Mouse (Mus musculus): ENCODE results near the gene Bud31. TPM values are rescaled to one million over a fixed set of nuclear protein-coding genes. Genes with fewer than 3 reads are reported as not detected.
"Not testable (repeated sequence)": the region's sequence is repeated elsewhere in the genome, so short reads cannot be mapped to it uniquely, and the experiment has no call there.

The Bud31 gene
- polyA plus RNA-seq (2015; fragmentation: Nextera tagmentation; extraction: Ambion mirVana), result 121 and 128 TPM in 2 replicates

DNA sequence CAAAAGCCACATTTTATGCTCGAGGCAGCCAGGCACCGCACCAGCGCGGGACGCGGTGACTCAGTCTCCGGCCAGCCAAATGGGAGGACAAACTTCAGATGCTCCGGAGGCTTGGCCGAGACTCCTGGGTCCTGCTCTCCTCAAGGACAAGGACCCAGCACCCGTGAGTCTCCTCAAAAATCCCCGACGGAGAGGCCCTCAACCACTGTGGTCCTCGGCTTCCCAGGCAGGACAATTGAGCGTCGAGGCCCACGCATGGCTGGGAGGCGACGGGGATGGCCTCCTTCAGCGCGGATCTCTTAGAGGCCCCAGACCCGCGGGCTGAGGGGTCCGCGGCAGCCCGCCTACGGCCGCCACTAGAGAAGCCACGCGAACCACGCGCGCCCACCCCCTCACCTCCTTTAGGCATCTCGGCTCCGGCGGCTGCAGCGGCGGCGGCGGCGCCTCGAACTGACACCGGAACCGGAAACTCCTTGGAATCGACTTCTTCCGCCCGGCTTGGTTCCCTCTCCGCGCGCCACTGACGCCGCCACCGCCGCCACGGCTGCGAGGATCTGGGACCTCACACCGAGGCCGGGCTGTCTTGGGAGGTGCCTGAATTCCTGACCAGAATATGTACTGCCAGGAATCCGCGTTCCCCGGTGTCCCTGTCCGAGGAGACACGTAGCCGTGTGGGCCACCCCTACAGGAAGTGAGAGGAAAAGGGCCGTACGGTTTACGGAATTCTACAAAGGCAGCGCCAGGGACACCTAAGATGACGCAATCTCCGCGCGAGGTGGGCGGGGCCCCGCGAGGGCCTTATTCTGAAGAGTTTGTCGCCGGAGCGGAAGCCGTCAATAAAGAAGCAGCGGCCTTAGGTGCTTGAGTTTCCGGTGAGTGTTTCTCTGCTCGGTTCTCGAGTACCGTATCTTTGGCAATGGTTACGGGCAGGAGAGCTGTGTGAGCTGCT is at the start of gene Bud31, which contains the start of gene Pdap1:
Gene Bud31, plus strand, starts transcription at position 792 of the 949 bp plus-strand sequence.
Gene Pdap1, minus strand, starts transcription at position 668 of the 949 bp plus-strand sequence.
- H3K9ac ChIP-seq, result peak within 1 kb of the TSS; percentile 91
- H3K4me3 ChIP-seq (replicated peaks), result peak within 1 kb of the TSS; percentile 90
- peak; percentile 92 for ATAC-seq (ENCODE audit: insufficient read depth)
- peaks cover 46% of the 10 kb centered on the region for H3K4me1 ChIP-seq (replicated peaks)
- H3K4me2 ChIP-seq, result peak within 1 kb of the TSS; percentile 80
- no peaks in the 10 kb centered on the region for H3K9me3 ChIP-seq (replicated peaks)
- under 1% methylated on average over 84 of the region's 84 CpGs for WGBS (ENCODE audit: insufficient replicate concordance)
- H3K36me3 ChIP-seq (replicated peaks), result peaks cover 57% of the 10 kb centered on the region
- H3K27me3 ChIP-seq, result no peaks in the 10 kb centered on the region
- H3K27ac ChIP-seq (replicated peaks), result peak within 1 kb of the TSS; percentile 93

DNA sequence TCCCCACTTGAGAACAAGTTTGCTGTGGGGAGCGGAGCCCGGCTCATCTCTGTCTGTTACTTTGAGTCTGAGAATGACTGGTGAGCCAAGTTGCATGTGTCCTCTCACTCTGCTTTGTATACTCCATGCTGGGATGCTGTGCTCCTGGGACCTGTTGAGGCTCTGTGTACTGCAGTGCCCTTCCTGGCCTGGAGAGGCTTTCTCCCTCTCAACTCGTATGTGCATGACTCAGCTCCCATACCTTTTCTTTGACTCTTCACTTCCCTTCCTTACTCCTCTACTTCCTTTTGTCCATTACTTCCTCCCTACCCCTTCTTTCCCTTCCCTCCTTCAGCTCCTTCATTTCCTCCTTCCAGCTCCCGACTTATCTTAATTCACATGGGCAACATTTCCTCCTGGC is 44.0 kb upstream of the Bud31 start:
- no peak overlapping the region for H3K27ac ChIP-seq (replicated peaks)
- H3K9me3 ChIP-seq (replicated peaks), result no peaks in the 10 kb centered on the region
- H3K36me3 ChIP-seq (replicated peaks), result peaks cover 95% of the 10 kb centered on the region
- H3K9ac ChIP-seq, result no peak overlapping the region
- H3K27me3 ChIP-seq, result no peaks in the 10 kb centered on the region
- no peak for ATAC-seq (ENCODE audit: insufficient read depth)
- no peaks in the 10 kb centered on the region for H3K4me1 ChIP-seq (replicated peaks)
- no peak overlapping the region for H3K4me2 ChIP-seq
- WGBS (ENCODE audit: insufficient replicate concordance), result 70% methylated on average over 4 of the region's 4 CpGs
- no peak overlapping the region for H3K4me3 ChIP-seq (replicated peaks)

DNA sequence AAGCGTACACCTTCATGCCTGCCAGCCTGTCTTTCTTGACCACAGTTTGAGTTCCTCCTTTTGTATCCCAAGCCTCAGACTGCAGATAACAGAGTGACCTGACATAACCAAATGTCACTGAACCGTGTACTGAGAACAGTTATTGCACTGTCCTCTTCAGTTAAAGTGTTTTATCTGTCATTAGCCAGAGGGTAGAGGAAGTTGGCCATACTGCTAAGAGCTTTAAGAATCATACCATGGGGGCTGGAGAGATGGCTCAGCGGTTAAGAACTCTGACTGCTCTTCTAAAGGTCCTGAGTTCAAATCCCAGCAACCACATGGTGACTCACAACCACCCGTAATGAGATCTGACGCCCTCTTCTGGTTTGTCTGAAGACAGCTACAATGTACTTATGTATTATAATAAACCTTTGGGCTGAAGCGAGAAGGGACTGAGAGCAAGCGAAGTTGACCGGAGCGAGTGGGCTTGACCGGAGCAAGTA is 41.8 kb upstream of the Bud31 start:
- Histone ChIP-seq H3K4me3 (replicated peaks) (no peak overlapping the region), H3K27me3 (no peaks in the 10 kb centered on the region), H3K9me3 (replicated peaks) (no peaks in the 10 kb centered on the region), H3K4me2 (no peak overlapping the region), H3K27ac (replicated peaks) (no peak overlapping the region), H3K4me1 (replicated peaks) (no peaks in the 10 kb centered on the region; the same call in 1 of the 2 replicates), H3K36me3 (replicated peaks) (peaks cover 95% of the 10 kb centered on the region), H3K9ac (no peak overlapping the region)
- whole genome bisulfite sequencing (ENCODE audit: insufficient replicate concordance), result 57% methylated on average over 10 of the region's 10 CpGs
- no peak for ATAC-seq (ENCODE audit: insufficient read depth)

DNA sequence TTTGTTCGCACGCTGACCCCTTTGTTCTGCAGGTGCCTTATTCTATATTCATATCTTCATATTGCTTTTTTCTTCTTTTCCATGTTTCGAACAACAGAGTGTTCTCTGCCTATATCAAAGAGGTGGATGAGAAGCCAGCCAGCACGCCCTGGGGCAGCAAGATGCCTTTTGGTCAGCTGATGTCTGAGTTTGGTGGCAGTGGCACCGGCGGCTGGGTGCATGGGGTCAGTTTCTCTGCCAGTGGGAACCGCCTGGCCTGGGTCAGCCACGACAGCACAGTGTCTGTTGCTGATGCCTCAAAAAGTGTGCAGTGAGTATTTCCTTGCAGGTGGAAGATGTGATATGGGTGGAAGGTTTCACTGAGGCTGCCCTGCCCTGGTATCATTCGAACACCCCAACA is 39.2 kb upstream of the Bud31 start:
- no peak overlapping the region for H3K9ac ChIP-seq
- WGBS (ENCODE audit: insufficient replicate concordance), result 83% methylated on average over 9 of the region's 9 CpGs
- no peak overlapping the region for H3K27ac ChIP-seq (replicated peaks)
- H3K4me1 ChIP-seq (replicated peaks), result no peaks in the 10 kb centered on the region; the same call in 1 of the 2 replicates
- peaks cover 95% of the 10 kb centered on the region for H3K36me3 ChIP-seq (replicated peaks)
- no peaks in the 10 kb centered on the region for H3K9me3 ChIP-seq (replicated peaks)
- no peak overlapping the region for H3K4me2 ChIP-seq
- no peak for ATAC-seq (ENCODE audit: insufficient read depth)
- no peak overlapping the region for H3K4me3 ChIP-seq (replicated peaks)
- H3K27me3 ChIP-seq, result no peaks in the 10 kb centered on the region

DNA sequence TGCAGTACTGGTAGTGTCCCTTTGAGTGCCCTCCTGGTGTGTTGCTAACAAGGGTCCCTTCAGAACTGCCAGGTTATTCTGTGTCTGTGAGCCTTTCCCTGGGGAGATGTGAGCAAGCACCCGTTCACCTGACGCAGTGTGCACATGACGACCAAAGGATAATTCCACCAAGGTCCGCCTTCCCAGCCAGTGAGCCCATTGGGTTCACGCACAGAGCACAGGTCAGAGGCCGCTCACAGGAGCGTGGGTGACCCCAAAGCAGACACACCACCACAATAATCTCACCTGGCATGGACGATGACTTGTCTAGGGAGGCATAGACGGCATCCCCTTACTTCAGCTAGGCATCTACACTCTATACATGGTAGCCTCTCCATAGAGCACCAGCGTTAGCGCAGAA is 38.7 kb upstream of the Bud31 start:
- not testable (repeated sequence) for H3K4me1 ChIP-seq (replicated peaks); H3K9me3 ChIP-seq (replicated peaks); ATAC-seq (ENCODE audit: insufficient read depth); H3K9ac ChIP-seq; H3K27me3 ChIP-seq; H3K27ac ChIP-seq (replicated peaks); H3K4me2 ChIP-seq; H3K4me3 ChIP-seq (replicated peaks)
- 84% methylated on average over 11 of the region's 11 CpGs for WGBS (ENCODE audit: insufficient replicate concordance)
- peaks cover 95% of the 10 kb centered on the region for H3K36me3 ChIP-seq (replicated peaks)

DNA sequence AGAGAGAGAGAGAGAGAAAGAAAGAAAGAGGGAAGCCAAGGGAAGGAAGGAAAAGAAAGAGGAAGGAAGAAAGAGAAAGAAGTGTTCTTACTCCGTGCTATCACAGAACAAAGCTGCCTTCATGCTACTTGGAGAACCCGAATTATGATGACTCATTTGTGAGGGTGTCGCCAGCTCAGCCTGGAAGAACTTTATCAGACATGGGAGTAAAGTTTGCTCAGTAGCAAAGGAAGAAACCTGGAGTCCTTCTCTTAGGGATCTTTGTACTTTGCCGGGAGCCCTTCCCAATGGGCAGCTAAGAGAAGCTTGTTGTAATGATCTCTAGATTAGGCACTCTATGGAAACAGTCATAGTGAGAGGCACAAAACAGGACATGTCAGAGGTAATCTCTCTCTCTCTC is 37.5 kb upstream of the Bud31 start:
- Histone ChIP-seq H3K9ac (no peak overlapping the region), H3K36me3 (replicated peaks) (peaks cover 95% of the 10 kb centered on the region), H3K4me3 (replicated peaks) (no peak overlapping the region), H3K27me3 (no peaks in the 10 kb centered on the region), H3K27ac (replicated peaks) (no peak overlapping the region), H3K9me3 (replicated peaks) (no peaks in the 10 kb centered on the region), H3K4me1 (replicated peaks) (no peaks in the 10 kb centered on the region; the same call in 1 of the 2 replicates), H3K4me2 (no peak overlapping the region)
- 41% methylated on average over 4 of the region's 4 CpGs for WGBS (ENCODE audit: insufficient replicate concordance)
- no peak for ATAC-seq (ENCODE audit: insufficient read depth)

DNA sequence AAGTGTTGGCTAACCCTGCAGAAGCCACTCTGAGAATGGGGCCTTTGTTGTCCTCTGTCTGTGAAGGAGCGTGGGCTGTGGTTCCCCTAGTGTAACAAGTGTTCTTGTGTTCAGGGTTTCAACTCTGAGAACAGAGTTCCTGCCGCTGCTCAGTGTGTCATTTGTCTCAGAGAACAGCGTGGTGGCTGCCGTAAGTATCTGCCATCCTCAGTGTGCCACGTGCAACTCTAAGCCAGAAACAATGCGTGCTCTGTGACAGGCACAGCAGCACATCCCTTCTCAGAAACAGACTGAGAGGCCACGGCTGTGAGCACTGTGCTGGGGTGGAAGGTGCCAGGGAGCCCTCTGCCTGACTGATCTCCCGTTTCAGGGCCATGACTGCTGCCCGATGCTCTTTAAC is 35.8 kb upstream of the Bud31 start:
- Histone ChIP-seq H3K9me3 (replicated peaks) (no peaks in the 10 kb centered on the region), H3K4me2 (no peak overlapping the region), H3K9ac (no peak overlapping the region), H3K4me1 (replicated peaks) (peaks cover 6% of the 10 kb centered on the region; the same call in 1 of the 2 replicates), H3K27me3 (no peaks in the 10 kb centered on the region), H3K27ac (replicated peaks) (no peak overlapping the region), H3K36me3 (replicated peaks) (peaks cover 95% of the 10 kb centered on the region), H3K4me3 (replicated peaks) (no peak overlapping the region)
- 87% methylated on average over 9 of the region's 9 CpGs for WGBS (ENCODE audit: insufficient replicate concordance)
- no peak for ATAC-seq (ENCODE audit: insufficient read depth)

DNA sequence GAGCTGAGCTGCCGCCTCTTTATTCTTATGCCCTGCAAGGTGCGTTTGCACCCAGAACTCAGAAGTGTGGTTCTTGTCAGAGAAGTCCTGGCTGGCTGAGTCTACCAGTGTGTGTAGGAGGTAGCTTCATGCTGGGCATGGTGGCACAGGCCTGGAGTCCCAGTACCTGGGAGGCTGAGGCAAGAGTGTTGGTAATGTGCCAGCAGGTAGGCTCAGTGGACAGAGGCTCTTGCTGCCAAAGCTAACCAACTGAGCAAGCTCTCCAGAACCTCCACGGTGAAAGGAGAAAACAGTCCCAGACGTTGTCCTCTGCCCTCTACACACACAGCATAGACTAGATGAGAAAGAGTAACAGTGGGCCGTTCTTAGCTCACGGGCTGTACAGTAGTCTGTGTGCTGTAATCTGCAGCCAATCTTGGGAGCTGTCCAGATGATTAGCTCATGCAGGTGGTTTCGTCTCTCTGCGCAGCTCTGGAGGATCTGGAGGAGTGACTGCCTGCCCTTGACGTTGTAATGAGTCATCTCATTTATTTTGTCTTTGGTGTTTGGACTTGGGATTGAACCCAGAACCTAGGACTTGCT is 34.4 kb upstream of the Bud31 start:
- peaks cover 93% of the 10 kb centered on the region for H3K36me3 ChIP-seq (replicated peaks)
- H3K9me3 ChIP-seq (replicated peaks), result no peaks in the 10 kb centered on the region
- no peaks in the 10 kb centered on the region for H3K27me3 ChIP-seq
- no peak overlapping the region for H3K4me2 ChIP-seq
- H3K27ac ChIP-seq (replicated peaks), result no peak overlapping the region
- H3K4me3 ChIP-seq (replicated peaks), result no peak overlapping the region
- H3K9ac ChIP-seq, result no peak overlapping the region
- ATAC-seq (ENCODE audit: insufficient read depth), result no peak
- 81% methylated on average over 9 of the region's 9 CpGs for WGBS (ENCODE audit: insufficient replicate concordance)
- H3K4me1 ChIP-seq (replicated peaks), result peaks cover 6% of the 10 kb centered on the region; the same call in 1 of the 2 replicates

DNA sequence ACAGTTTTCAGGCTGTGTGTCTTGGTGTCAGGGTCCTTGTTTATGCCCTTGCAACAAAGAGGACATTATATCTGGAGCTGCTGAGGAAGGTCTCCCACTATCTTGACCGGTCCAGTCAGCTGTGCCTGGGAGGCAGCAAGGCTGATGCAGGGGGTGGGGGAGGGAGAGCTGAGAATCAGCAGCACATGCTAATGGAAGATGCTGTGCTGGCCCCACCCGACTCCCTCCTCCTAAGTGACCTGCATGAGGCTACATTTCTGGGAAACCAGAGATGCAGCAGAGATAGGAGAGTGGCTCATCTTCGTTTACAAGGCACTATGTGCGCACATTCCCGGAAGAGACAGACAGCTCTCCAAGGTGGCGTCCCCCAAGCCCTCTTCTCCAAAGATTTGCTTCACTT is 29.8 kb upstream of the Bud31 start:
- Histone ChIP-seq H3K4me3 (replicated peaks) (no peak overlapping the region), H3K4me2 (no peak overlapping the region), H3K4me1 (replicated peaks) (peaks cover 24% of the 10 kb centered on the region), H3K9ac (no peak overlapping the region), H3K27me3 (peaks cover 8% of the 10 kb centered on the region; the same call in 1 of the 2 replicates), H3K27ac (replicated peaks) (no peak overlapping the region), H3K36me3 (replicated peaks) (peaks cover 50% of the 10 kb centered on the region), H3K9me3 (replicated peaks) (no peaks in the 10 kb centered on the region)
- 63% methylated on average over 6 of the region's 6 CpGs for WGBS (ENCODE audit: insufficient replicate concordance)
- ATAC-seq (ENCODE audit: insufficient read depth), result no peak

DNA sequence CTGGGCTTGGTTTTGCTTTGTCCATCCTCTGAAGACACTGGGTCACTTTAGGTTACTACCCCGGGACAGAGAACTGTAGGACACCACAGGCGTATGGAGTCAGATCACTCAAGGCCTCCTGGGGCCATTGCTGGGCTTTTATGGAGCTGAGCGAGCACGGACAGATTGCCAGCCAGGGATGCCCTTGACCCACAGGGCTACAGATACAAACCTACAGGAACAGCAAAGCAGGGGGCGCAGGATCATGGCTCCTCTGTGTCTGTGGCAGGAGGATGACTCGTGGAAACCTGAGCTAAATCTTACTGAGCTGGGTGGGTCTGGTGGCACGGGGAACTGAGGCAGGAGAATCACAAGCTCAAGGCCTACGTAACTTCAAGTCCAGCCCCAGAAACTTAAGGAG is 27.6 kb upstream of the Bud31 start:
- 64% methylated on average over 8 of the region's 8 CpGs for WGBS (ENCODE audit: insufficient replicate concordance)
- Histone ChIP-seq H3K27ac (replicated peaks) (no peak overlapping the region), H3K9me3 (replicated peaks) (no peaks in the 10 kb centered on the region), H3K36me3 (replicated peaks) (peaks cover 28% of the 10 kb centered on the region), H3K27me3 (peaks cover 8% of the 10 kb centered on the region; the same call in 1 of the 2 replicates), H3K4me2 (no peak overlapping the region), H3K4me1 (replicated peaks) (peaks cover 39% of the 10 kb centered on the region), H3K9ac (no peak overlapping the region), H3K4me3 (replicated peaks) (no peak overlapping the region)
- no peak for ATAC-seq (ENCODE audit: insufficient read depth)

DNA sequence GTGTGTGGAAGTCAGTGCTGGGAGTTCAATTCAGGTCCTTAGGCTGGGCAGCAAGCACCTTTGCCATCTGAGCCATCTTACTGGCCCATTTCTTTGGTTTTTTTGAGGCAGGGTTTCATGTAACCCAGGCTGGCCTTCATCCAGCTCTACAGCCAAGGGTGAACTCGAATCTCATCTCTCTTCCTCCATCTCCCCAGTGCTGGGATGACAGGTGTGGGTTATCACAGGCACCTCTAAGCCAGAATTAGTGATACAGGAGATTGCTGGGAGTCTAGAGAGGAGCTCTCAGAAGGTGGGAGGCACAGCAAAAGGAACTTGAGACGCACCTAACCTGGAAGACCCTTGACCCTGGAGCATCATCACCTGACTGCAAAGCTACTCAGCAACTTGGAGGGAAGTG is 26.7 kb upstream of the Bud31 start:
- Histone ChIP-seq H3K4me1 (replicated peaks) (peaks cover 45% of the 10 kb centered on the region), H3K36me3 (replicated peaks) (peaks cover 21% of the 10 kb centered on the region), H3K4me2 (peak overlapping the region; percentile 83), H3K9me3 (replicated peaks) (no peaks in the 10 kb centered on the region), H3K9ac (no peak overlapping the region), H3K4me3 (replicated peaks) (peak overlapping the region; percentile 66), H3K27ac (replicated peaks) (no peak overlapping the region), H3K27me3 (peaks cover 8% of the 10 kb centered on the region; the same call in 1 of the 2 replicates)
- no peak for ATAC-seq (ENCODE audit: insufficient read depth)
- 26% methylated on average over 2 of the region's 2 CpGs for WGBS (ENCODE audit: insufficient replicate concordance)
